Mouse (Mus musculus): Measurements from ENCODE around the gene Pou2af1. TPM values are rescaled to one million over a fixed set of nuclear protein-coding genes. Genes with fewer than 3 reads are reported as not detected.

Gene Pou2af1
- polyA plus RNA-seq, 1 experiment from 2014 or later, result 0.11 TPM

DNA sequence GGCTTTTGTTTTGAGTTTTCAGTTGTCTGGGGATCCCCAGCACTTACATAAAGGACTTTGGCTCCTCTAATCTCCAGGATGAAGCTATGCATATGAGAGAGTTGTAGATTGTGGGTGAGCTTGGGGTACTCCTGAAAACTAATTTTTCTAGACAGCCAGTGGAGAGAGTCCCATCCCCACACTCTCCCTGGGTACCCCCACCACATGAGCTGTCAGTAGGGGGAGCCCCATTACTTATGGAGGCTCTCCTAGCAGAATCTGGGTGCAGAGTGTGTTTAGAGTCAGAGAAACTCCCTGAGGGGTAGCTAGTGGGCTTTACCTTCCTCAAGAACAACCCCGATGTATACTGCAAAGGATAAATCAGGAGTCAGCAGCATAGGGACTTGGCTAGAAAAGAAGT lies 35.2 kb upstream of the Pou2af1 start:
- WGBS, result 97% methylated on average over 1 of the region's 1 CpGs
- Histone ChIP-seq H3K9me3 (replicated peaks; ENCODE audit: control insufficient read depth, low read length, poor library complexity, severe bottlenecking) (no peaks in the 10 kb centered on the region), H3K4me2 (ENCODE audit: low read length) (no peak overlapping the region), H3K9ac (ENCODE audit: low read depth, low read length) (no peak overlapping the region), H3K4me1 (ENCODE audit: control insufficient read depth, insufficient read depth, low read length) (no peaks in the 10 kb centered on the region), H3K36me3 (ENCODE audit: control insufficient read depth, insufficient read depth, low read length) (no peaks in the 10 kb centered on the region), H3K4me3 (ENCODE audit: low read depth, low read length) (no peak overlapping the region), H3K27ac (ENCODE audit: low read length) (no peak overlapping the region), H3K27me3 (ENCODE audit: control insufficient read depth, insufficient read depth, low read depth, low read length) (no peaks in the 10 kb centered on the region)
- ATAC-seq, result no peak

DNA sequence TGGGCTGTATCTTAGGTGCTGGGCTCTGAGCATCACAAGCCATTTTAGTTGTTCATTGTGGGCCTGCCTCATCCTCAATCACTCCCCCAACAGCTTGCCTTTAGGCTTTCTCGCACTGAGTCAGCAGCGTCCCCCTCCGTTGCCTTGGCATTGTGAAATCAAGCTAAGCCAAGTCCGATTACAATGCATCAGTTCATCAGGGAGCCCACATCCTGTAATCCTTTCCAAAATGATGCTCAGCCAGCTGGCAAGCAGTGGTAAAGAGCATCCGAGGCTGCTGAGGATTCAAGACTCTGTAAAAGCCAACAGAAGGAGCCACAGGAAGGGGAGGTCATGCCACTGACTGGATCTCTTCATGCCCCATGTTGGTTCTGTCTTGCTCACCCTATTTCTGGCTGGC lies 32.9 kb upstream of the Pou2af1 start:
- no peak overlapping the region for H3K4me2 ChIP-seq (ENCODE audit: low read length)
- 44% methylated on average over 5 of the region's 5 CpGs for WGBS
- H3K36me3 ChIP-seq (ENCODE audit: control insufficient read depth, insufficient read depth, low read length), result no peaks in the 10 kb centered on the region
- no peak overlapping the region for H3K9ac ChIP-seq (ENCODE audit: low read depth, low read length)
- no peak overlapping the region for H3K27ac ChIP-seq (ENCODE audit: low read length)
- H3K9me3 ChIP-seq (replicated peaks; ENCODE audit: control insufficient read depth, low read length, poor library complexity, severe bottlenecking), result no peaks in the 10 kb centered on the region
- H3K4me1 ChIP-seq (ENCODE audit: control insufficient read depth, insufficient read depth, low read length), result no peaks in the 10 kb centered on the region
- peak; percentile 48 for ATAC-seq
- no peak overlapping the region for H3K4me3 ChIP-seq (ENCODE audit: low read depth, low read length)
- H3K27me3 ChIP-seq (ENCODE audit: control insufficient read depth, insufficient read depth, low read depth, low read length), result no peaks in the 10 kb centered on the region

DNA sequence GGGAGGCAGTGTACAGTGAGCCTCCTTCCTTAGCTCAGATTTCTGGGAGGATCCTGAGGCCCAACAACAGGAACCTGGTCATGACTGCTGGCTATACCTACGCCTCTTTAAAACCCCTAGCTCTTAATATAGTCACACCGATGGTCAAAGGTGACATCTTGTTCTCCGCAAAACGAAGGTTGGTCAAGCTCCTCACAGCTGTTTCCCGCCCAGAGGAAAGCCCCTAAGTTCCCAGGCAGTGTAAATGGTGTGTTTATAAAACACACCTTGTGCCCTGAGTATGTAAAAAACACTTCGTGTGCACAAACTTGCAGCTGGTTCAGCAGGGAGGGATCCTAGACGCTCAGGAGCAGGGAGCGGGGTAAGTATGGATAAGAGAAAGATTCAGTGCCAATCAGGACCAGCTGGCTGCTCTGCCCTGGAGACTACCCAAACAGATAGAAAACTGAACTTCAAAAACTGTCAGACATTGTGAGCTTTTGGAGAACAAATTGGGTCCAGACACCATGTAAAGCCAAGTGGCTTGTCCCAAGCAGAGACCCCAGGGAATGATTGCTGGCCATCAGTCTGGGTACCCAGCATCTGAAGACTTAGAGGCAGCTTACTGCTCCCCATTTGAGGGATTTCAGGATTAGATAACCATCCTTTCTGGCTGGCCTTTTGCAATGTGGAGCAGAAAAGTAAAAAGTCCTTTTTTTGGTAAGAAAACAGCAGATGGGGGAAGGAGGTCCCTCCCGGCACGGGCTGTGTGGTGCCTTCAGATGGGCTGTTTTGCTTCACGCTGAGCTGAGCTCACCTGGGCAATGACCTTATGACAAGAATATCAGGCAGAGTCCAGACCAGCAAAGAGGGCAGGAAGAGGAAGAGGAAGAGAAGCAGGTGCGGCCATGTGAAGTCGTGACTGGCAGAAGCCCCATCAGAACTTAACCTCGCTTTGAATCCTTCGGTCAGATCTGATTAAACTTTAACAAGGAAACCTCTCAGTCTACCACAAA lies 30.5 kb upstream of the Pou2af1 start:
- no peak overlapping the region for H3K4me3 ChIP-seq (ENCODE audit: low read depth, low read length)
- no peaks in the 10 kb centered on the region for H3K4me1 ChIP-seq (ENCODE audit: control insufficient read depth, insufficient read depth, low read length)
- H3K9ac ChIP-seq (ENCODE audit: low read depth, low read length), result no peak overlapping the region
- no peaks in the 10 kb centered on the region for H3K36me3 ChIP-seq (ENCODE audit: control insufficient read depth, insufficient read depth, low read length)
- H3K4me2 ChIP-seq (ENCODE audit: low read length), result no peak overlapping the region
- WGBS, result 91% methylated on average over 15 of the region's 15 CpGs
- H3K27me3 ChIP-seq (ENCODE audit: control insufficient read depth, insufficient read depth, low read depth, low read length), result no peaks in the 10 kb centered on the region
- no peak overlapping the region for H3K27ac ChIP-seq (ENCODE audit: low read length)
- ATAC-seq, result no peak
- H3K9me3 ChIP-seq (replicated peaks; ENCODE audit: control insufficient read depth, low read length, poor library complexity, severe bottlenecking), result no peaks in the 10 kb centered on the region

DNA sequence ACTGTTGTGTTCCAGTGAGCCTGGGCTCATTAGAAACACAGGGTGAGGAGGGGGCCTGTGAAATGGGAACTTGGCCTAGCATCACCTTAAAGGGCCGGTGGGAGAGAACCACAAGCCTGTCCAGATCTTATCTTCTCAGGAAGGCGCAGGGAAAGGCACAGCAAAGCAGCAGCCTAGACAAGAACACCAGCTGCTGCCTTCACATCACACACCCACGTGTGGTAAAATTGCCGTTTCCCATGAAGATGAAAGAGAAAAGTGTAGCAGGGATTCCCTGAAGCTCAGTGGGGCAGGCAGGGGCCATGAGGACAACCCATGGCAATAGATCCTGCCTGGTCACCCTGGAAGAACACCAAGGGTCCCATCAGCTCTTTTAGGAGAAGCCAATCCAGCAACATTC lies 28.1 kb upstream of the Pou2af1 start:
- no peaks in the 10 kb centered on the region for H3K27me3 ChIP-seq (ENCODE audit: control insufficient read depth, insufficient read depth, low read depth, low read length)
- no peak for ATAC-seq

DNA sequence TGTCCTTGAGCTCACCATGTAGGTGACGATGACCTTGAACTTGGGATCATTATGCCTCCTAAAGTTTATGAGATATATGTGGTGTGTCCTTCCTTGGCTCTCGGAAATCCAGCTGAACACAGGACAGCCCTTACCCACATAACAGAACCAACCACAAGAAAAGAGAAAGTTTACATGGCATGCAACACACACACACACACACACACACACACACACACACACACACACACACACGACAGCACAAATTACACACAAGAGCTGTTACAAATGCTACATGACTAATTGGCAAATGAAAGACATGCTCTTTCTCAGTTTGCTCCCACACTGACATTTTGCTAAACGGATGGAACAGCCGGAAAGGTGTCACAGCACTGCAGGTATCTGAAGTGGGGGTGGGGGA lies 27.6 kb upstream of the Pou2af1 start:
- Histone ChIP-seq H3K36me3 (ENCODE audit: control insufficient read depth, insufficient read depth, low read length) (no peaks in the 10 kb centered on the region), H3K27ac (ENCODE audit: low read length) (no peak overlapping the region), H3K27me3 (ENCODE audit: control insufficient read depth, insufficient read depth, low read depth, low read length) (no peaks in the 10 kb centered on the region), H3K4me2 (ENCODE audit: low read length) (no peak overlapping the region), H3K4me3 (ENCODE audit: low read depth, low read length) (no peak overlapping the region), H3K4me1 (ENCODE audit: control insufficient read depth, insufficient read depth, low read length) (no peaks in the 10 kb centered on the region), H3K9me3 (replicated peaks; ENCODE audit: control insufficient read depth, low read length, poor library complexity, severe bottlenecking) (no peaks in the 10 kb centered on the region), H3K9ac (ENCODE audit: low read depth, low read length) (no peak overlapping the region)
- ATAC-seq, result no peak
- WGBS, result 72% methylated on average over 5 of the region's 5 CpGs

More for the DNA sequence above, 28.1 kb upstream of the Pou2af1 start:
- Histone ChIP-seq H3K4me2 (ENCODE audit: low read length) (no peak overlapping the region), H3K9me3 (replicated peaks; ENCODE audit: control insufficient read depth, low read length, poor library complexity, severe bottlenecking) (no peaks in the 10 kb centered on the region), H3K9ac (ENCODE audit: low read depth, low read length) (no peak overlapping the region), H3K27ac (ENCODE audit: low read length) (no peak overlapping the region), H3K4me3 (ENCODE audit: low read depth, low read length) (no peak overlapping the region), H3K36me3 (ENCODE audit: control insufficient read depth, insufficient read depth, low read length) (no peaks in the 10 kb centered on the region), H3K4me1 (ENCODE audit: control insufficient read depth, insufficient read depth, low read length) (no peaks in the 10 kb centered on the region)
- 85% methylated on average over 4 of the region's 4 CpGs for WGBS

DNA sequence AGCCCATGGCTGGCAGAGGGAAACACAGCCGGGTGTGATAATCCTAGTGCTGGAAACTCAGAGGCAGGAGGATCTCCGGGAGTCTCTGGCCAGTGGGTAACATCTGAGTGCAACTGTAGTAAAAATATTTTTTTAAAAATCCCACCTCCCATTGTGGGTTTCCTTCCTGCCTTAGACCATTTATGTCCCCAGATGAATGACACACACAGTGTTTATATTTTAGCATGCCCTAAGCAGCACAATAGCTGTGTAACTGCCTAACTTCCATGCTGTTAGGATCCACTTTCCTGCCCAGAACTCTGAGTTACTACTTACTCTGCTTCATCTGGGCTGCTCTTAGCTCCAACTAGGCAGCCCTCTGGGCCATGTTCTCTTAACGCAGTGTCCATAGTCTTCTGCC lies 22.9 kb upstream of the Pou2af1 start:
- Histone ChIP-seq H3K9me3 (replicated peaks; ENCODE audit: control insufficient read depth, low read length, poor library complexity, severe bottlenecking) (no peaks in the 10 kb centered on the region), H3K4me3 (ENCODE audit: low read depth, low read length) (no peak overlapping the region), H3K27ac (ENCODE audit: low read length) (no peak overlapping the region), H3K9ac (ENCODE audit: low read depth, low read length) (no peak overlapping the region), H3K36me3 (ENCODE audit: control insufficient read depth, insufficient read depth, low read length) (no peaks in the 10 kb centered on the region), H3K4me1 (ENCODE audit: control insufficient read depth, insufficient read depth, low read length) (no peaks in the 10 kb centered on the region), H3K4me2 (ENCODE audit: low read length) (no peak overlapping the region), H3K27me3 (ENCODE audit: control insufficient read depth, insufficient read depth, low read depth, low read length) (no peaks in the 10 kb centered on the region)
- 93% methylated on average over 3 of the region's 3 CpGs for WGBS
- no peak for ATAC-seq

DNA sequence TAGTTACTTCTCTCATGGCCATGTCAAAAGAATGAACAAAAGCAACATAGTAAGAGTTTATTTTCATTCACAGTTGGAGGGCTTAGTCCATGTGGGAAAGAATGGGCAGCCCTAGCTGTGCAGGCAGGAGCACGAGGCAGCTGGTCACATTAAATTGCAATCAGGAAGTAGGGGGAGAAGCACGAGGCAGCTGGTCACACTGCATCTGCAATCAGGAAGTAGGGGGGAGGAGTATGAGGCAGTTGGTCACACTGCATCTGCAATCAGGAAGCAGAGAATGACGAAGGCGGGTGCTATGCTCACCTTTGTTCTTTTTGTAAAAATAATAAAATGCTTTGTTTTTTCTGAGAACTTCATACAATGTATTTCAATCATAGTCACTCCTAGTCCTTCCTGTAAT lies 18.7 kb upstream of the Pou2af1 start:
- no peak overlapping the region for H3K27ac ChIP-seq (ENCODE audit: low read length)
- H3K9ac ChIP-seq (ENCODE audit: low read depth, low read length), result no peak overlapping the region
- no peak overlapping the region for H3K4me2 ChIP-seq (ENCODE audit: low read length)
- no peak for ATAC-seq
- H3K4me3 ChIP-seq (ENCODE audit: low read depth, low read length), result no peak overlapping the region
- no peaks in the 10 kb centered on the region for H3K36me3 ChIP-seq (ENCODE audit: control insufficient read depth, insufficient read depth, low read length)
- no peaks in the 10 kb centered on the region for H3K9me3 ChIP-seq (replicated peaks; ENCODE audit: control insufficient read depth, low read length, poor library complexity, severe bottlenecking)
- no peaks in the 10 kb centered on the region for H3K27me3 ChIP-seq (ENCODE audit: control insufficient read depth, insufficient read depth, low read depth, low read length)
- no peaks in the 10 kb centered on the region for H3K4me1 ChIP-seq (ENCODE audit: control insufficient read depth, insufficient read depth, low read length)
- WGBS, result 80% methylated on average over 4 of the region's 4 CpGs

DNA sequence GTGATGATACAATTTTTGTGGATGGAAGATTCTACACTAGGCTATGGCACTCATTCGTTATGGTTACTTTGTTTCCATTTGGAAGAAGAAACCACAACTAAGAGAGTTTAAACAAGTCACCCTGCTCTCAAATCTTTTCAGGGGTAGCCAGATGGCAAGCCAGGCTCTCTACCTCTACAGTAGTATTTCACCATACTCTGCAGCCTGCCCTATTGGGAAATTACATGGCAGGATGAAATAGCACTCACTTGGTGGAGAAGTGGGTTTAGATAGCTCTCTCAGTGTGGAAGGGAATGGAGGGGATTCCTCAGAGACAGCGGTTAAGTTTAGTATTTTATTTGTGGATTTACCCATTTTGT lies 4.6 kb upstream of the Pou2af1 start:
- H3K9ac ChIP-seq (ENCODE audit: low read depth, low read length), result no peak overlapping the region
- no peaks in the 10 kb centered on the region for H3K9me3 ChIP-seq (replicated peaks; ENCODE audit: control insufficient read depth, low read length, poor library complexity, severe bottlenecking)
- H3K4me2 ChIP-seq (ENCODE audit: low read length), result no peak overlapping the region
- no peaks in the 10 kb centered on the region for H3K4me1 ChIP-seq (ENCODE audit: control insufficient read depth, insufficient read depth, low read length)
- 92% methylated on average over 2 of the region's 2 CpGs for WGBS
- no peak for ATAC-seq
- H3K36me3 ChIP-seq (ENCODE audit: control insufficient read depth, insufficient read depth, low read length), result no peaks in the 10 kb centered on the region
- no peaks in the 10 kb centered on the region for H3K27me3 ChIP-seq (ENCODE audit: control insufficient read depth, insufficient read depth, low read depth, low read length)
- no peak overlapping the region for H3K4me3 ChIP-seq (ENCODE audit: low read depth, low read length)
- no peak overlapping the region for H3K27ac ChIP-seq (ENCODE audit: low read length)

DNA sequence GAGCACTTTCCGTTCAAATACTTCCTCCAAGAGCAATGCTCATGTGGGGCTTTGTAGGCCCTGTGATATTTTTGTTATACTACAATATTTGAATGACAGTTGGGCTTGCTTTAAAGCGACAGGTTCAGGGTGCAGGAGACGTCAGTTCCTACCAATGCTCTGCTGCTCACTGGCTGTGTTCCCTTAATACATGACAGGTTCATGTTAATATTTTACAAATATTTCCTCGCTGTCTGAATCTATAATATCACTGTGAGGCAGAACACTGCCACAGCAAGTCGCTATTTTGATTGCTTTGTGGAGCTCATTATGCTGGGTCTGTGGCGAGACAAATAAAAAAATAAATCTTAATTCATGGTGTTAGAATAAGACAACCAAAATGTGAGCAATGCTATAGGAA lies 2.3 kb upstream of the Pou2af1 start:
- WGBS, result 78% methylated on average over 6 of the region's 6 CpGs
- Histone ChIP-seq H3K36me3 (ENCODE audit: control insufficient read depth, insufficient read depth, low read length) (no peaks in the 10 kb centered on the region), H3K9me3 (replicated peaks; ENCODE audit: control insufficient read depth, low read length, poor library complexity, severe bottlenecking) (no peaks in the 10 kb centered on the region), H3K9ac (ENCODE audit: low read depth, low read length) (no peak overlapping the region), H3K4me3 (ENCODE audit: low read depth, low read length) (no peak overlapping the region), H3K4me1 (ENCODE audit: control insufficient read depth, insufficient read depth, low read length) (no peaks in the 10 kb centered on the region), H3K4me2 (ENCODE audit: low read length) (no peak overlapping the region), H3K27me3 (ENCODE audit: control insufficient read depth, insufficient read depth, low read depth, low read length) (no peaks in the 10 kb centered on the region), H3K27ac (ENCODE audit: low read length) (no peak overlapping the region)
- ATAC-seq, result no peak

Measured in midbrain, embryonic 16.5 days (tissue).